Mouse (Mus musculus) brain, adult 10 weeks (tissue): ENCODE measurements around the gene Trim45. TPM values are rescaled to one million over a fixed set of nuclear protein-coding genes. Genes with fewer than 3 reads are reported as not detected.

Experiments used
- polyA plus RNA-seq: library from polyadenylated mRNA; stranded (reverse); fragments of 350-450 nt; fragmentation: Illumina TruSeq; extraction: RNeasy Lipid Tissue Mini Kit (QIAGEN cat#74804); gene quantifications from one replicate; pipeline ENCODE4 v1.2.3, GENCODE M21; 2015; ENCODE audit warnings: low read depth, low replicate concordance

Gene Trim45
- 6.1 TPM for polyA plus RNA-seq

DNA sequence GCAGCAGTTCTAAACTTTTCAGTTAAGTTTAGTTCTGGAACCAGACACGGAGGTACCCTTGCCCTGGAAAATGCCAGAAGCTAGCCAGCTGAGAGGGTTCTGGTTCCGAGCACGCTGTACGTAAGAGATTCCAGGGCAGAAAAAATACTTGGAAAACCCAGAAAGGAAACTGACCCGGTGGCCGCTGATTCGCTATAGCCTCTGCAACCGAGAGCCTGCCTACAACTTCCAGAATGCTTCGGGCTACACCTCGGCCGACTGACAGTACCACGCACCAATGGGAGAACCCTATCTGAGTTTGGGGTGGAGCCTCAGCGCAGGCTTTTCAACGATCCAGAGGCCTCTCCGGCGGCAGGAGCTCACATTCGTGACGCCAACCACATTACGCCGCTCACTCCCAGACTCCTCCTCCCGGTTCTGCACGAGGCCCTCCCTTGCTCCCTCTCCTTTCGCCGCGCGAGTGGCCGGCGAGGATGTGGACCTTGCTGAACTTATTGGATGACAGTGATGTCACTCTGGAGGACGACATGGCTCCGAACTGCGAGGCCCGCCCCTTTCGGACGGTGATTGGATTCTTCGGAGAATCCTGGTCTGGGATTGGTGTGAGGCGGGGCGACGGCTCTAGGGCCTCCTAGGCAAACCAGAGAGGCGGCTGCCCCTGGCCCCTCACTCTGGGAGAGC lies at the start of gene Trim45:
Trim45 (plus strand) TSS at position 378 of the 681 bp plus-strand sequence.

DNA sequence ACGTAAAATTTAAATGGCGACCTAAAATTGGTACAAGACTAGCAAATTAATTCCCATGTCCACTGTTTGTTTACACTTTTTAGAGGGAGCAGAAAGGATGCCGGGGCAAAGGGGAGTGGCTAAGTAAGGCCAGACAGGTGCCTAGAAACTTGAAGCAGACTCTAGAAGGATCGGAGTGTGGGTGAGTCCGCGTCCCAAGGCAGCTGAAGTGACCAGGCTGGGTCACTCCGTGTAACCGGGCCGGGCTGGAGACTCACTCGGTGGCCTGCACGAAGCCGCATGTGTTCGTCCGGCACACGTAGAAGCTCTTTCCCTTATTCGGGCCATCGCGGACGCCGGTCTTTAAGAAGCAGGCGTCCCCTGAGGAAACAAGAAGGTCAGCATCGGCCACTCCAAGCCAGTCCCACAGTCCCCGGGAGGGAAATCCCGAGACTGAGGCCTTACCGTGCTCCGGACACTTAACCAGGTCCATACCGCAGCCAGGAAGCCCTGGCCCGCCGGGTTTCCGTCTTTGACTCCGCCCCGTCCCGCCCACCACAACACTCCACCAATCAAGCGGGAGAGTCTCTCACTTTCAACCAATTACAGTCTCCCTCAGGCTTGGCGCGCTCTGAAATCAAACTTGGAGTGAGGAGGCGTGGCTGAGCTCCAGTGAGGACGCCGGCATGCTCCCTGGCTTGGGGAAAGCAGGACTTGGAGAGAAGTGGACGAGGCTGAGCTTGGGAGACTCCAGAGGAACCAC lies 47.3 kb downstream of the Trim45 start, which contains the start of gene Ttf2:
Ttf2 (minus strand) TSS at position 488 of the 742 bp plus-strand sequence.

Other genes with a start within 250 kb of the Trim45 start
- 39.5 TPM for gene Man1a2, start 236.7 kb upstream of the Trim45 start, polyA plus RNA-seq
- 0.16 TPM for gene Vtcn1, start 96.7 kb upstream of the Trim45 start, polyA plus RNA-seq
- 1.2 TPM for gene Ttf2, start 47.5 kb downstream of the Trim45 start, polyA plus RNA-seq
- gene Cd101, start 107.4 kb downstream of the Trim45 start, polyA plus RNA-seq, result 0.22 TPM
- 16.9 TPM for gene Ptgfrn, start 188.1 kb downstream of the Trim45 start, polyA plus RNA-seq